Mouse (Mus musculus): ENCODE measurements around the gene Rpl35. TPM values are rescaled to one million over a fixed set of nuclear protein-coding genes. Genes with fewer than 3 reads are reported as not detected.

Gene Rpl35
- polyA plus RNA-seq, 1 experiment, result 194 TPM

DNA sequence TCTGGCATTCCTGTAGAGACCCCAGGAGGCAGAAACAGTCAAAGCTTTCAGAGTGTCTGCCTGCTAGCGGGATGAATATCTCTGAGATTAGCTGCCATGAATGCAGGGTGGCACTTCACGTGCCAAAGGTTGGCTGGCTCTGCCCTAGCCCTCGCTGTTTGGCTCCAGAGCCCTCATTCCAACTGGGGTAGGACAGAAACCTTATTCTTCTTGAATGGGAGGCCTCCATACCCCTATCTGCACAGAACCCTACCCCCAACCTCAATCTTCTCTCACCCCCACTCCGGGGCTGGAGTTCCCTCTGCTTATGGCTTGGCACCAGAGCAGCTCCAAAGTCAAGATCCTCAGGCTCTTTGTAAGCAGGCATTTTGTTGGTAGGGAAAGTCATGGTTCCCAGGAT, 27.6 kb downstream of the Rpl35 start:
- Histone ChIP-seq H3K4me3 (ENCODE audit: insufficient read depth, low read length) (no peak overlapping the region), H3K27ac (ENCODE audit: insufficient read depth, low read depth, low read length) (no peak overlapping the region), H3K4me1 (ENCODE audit: control insufficient read depth, insufficient read depth, low read length) (peaks cover 15% of the 10 kb centered on the region)
- TF ChIP-seq POLR2A (IDR thresholded peaks at IDR 0.05; ENCODE audit: borderline replicate concordance, low read depth, low read length), result no peak
- no peak for TF ChIP-seq CTCF (IDR thresholded peaks at IDR 0.05; ENCODE audit: low read depth, low read length)

- TF ChIP-seq CTCF (IDR thresholded peaks at IDR 0.05; ENCODE audit: low read depth, low read length) (no peak), POLR2A (IDR thresholded peaks at IDR 0.05; ENCODE audit: borderline replicate concordance, low read depth, low read length) (no peak)
- Histone ChIP-seq H3K4me1 (ENCODE audit: control insufficient read depth, insufficient read depth, low read length) (peaks cover 15% of the 10 kb centered on the region), H3K4me3 (ENCODE audit: insufficient read depth, low read length) (no peak overlapping the region), H3K27ac (ENCODE audit: insufficient read depth, low read depth, low read length) (no peak overlapping the region)
These were observed 29.3 kb downstream of the Rpl35 start for GRCm38 (mm10) chr2:38975941-38976805.

GRCm38 (mm10) chr2:38975181-38975580, 30.2 kb downstream of the Rpl35 start:
- Histone ChIP-seq H3K4me1 (ENCODE audit: control insufficient read depth, insufficient read depth, low read length) (peaks cover 12% of the 10 kb centered on the region), H3K4me3 (ENCODE audit: insufficient read depth, low read length) (no peak overlapping the region), H3K27ac (ENCODE audit: insufficient read depth, low read depth, low read length) (no peak overlapping the region)
- TF ChIP-seq CTCF (IDR thresholded peaks at IDR 0.05; ENCODE audit: low read depth, low read length) (no peak), POLR2A (IDR thresholded peaks at IDR 0.05; ENCODE audit: borderline replicate concordance, low read depth, low read length) (no peak)

GRCm38 (mm10) chr2:38974171-38974570, 31.3 kb downstream of the Rpl35 start:
- TF ChIP-seq POLR2A (IDR thresholded peaks at IDR 0.05; ENCODE audit: borderline replicate concordance, low read depth, low read length) (no peak), CTCF (IDR thresholded peaks at IDR 0.05; ENCODE audit: low read depth, low read length) (no peak)
- Histone ChIP-seq H3K4me3 (ENCODE audit: insufficient read depth, low read length) (no peak overlapping the region), H3K4me1 (ENCODE audit: control insufficient read depth, insufficient read depth, low read length) (peaks cover 12% of the 10 kb centered on the region), H3K27ac (ENCODE audit: insufficient read depth, low read depth, low read length) (no peak overlapping the region)

- H3K4me1 ChIP-seq (ENCODE audit: control insufficient read depth, insufficient read depth, low read length), result peaks cover 12% of the 10 kb centered on the region
- H3K4me3 ChIP-seq (ENCODE audit: insufficient read depth, low read length), result no peak overlapping the region
- no peak overlapping the region for H3K27ac ChIP-seq (ENCODE audit: insufficient read depth, low read depth, low read length)
- TF ChIP-seq CTCF (IDR thresholded peaks at IDR 0.05; ENCODE audit: low read depth, low read length), result no peak
- no peak for TF ChIP-seq POLR2A (IDR thresholded peaks at IDR 0.05; ENCODE audit: borderline replicate concordance, low read depth, low read length)
These were observed 31.7 kb downstream of the Rpl35 start for GRCm38 (mm10) chr2:38973701-38974100.

DNA sequence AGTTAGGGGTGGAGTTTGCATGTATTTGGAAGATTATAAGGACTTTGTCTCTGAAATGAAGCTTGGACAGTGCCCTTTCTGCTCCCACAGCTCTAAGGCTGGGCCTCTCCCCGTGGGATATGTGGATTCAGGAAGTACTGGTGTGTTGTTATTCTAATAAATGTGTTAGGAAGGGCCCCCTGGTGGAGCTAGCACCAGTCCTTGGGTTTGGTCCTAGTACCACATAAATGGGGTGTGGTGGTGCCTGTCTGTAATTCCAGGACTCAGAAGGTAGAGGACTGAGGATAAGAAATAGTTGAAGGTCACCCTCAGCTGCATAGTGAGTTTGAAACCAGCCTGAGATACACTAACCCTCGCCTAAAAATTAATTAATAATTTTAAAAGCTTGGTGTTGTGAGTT, 32.2 kb downstream of the Rpl35 start:
- H3K4me3 ChIP-seq (ENCODE audit: insufficient read depth, low read length), result no peak overlapping the region
- TF ChIP-seq POLR2A (IDR thresholded peaks at IDR 0.05; ENCODE audit: borderline replicate concordance, low read depth, low read length), result no peak
- no peak for TF ChIP-seq CTCF (IDR thresholded peaks at IDR 0.05; ENCODE audit: low read depth, low read length)
- H3K27ac ChIP-seq (ENCODE audit: insufficient read depth, low read depth, low read length), result no peak overlapping the region
- H3K4me1 ChIP-seq (ENCODE audit: control insufficient read depth, insufficient read depth, low read length), result peaks cover 12% of the 10 kb centered on the region

DNA sequence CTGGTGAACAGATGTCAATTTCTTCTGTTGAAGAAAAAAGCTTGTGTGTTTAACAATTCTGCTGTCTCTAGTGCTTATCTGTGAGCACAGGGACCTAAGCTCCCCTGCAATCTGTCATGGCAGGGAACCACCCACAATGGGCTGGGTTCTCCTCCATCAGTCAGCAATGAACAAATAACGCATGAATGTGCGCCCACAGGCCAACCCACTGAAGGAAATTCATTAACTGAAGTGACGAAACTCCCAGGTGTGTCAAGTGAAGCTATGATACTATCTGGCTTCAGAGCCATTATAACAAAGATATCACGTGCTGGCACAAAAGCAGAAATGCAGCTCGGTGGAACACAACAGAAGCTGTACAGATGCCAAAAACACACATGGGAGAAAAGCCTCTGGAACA, 35.4 kb downstream of the Rpl35 start:
- Histone ChIP-seq H3K4me1 (ENCODE audit: control insufficient read depth, insufficient read depth, low read length) (peaks cover 12% of the 10 kb centered on the region), H3K27ac (ENCODE audit: insufficient read depth, low read depth, low read length) (no peak overlapping the region), H3K4me3 (ENCODE audit: insufficient read depth, low read length) (no peak overlapping the region)
- TF ChIP-seq CTCF (IDR thresholded peaks at IDR 0.05; ENCODE audit: low read depth, low read length) (no peak), POLR2A (IDR thresholded peaks at IDR 0.05; ENCODE audit: borderline replicate concordance, low read depth, low read length) (no peak)

GRCm38 (mm10) chr2:38969650-38970049, 35.8 kb downstream of the Rpl35 start:
- TF ChIP-seq CTCF (IDR thresholded peaks at IDR 0.05; ENCODE audit: low read depth, low read length) (no peak), POLR2A (IDR thresholded peaks at IDR 0.05; ENCODE audit: borderline replicate concordance, low read depth, low read length) (no peak)
- Histone ChIP-seq H3K27ac (ENCODE audit: insufficient read depth, low read depth, low read length) (no peak overlapping the region), H3K4me1 (ENCODE audit: control insufficient read depth, insufficient read depth, low read length) (peaks cover 12% of the 10 kb centered on the region), H3K4me3 (ENCODE audit: insufficient read depth, low read length) (no peak overlapping the region)

GRCm38 (mm10) chr2:38964198-38964597, 41.2 kb downstream of the Rpl35 start:
- no peak overlapping the region for H3K27ac ChIP-seq (ENCODE audit: insufficient read depth, low read depth, low read length)
- TF ChIP-seq CTCF (IDR thresholded peaks at IDR 0.05; ENCODE audit: low read depth, low read length) (no peak), POLR2A (IDR thresholded peaks at IDR 0.05; ENCODE audit: borderline replicate concordance, low read depth, low read length) (no peak)
- H3K4me3 ChIP-seq (ENCODE audit: insufficient read depth, low read length), result no peak overlapping the region
- no peaks in the 10 kb centered on the region for H3K4me1 ChIP-seq (ENCODE audit: control insufficient read depth, insufficient read depth, low read length)

DNA sequence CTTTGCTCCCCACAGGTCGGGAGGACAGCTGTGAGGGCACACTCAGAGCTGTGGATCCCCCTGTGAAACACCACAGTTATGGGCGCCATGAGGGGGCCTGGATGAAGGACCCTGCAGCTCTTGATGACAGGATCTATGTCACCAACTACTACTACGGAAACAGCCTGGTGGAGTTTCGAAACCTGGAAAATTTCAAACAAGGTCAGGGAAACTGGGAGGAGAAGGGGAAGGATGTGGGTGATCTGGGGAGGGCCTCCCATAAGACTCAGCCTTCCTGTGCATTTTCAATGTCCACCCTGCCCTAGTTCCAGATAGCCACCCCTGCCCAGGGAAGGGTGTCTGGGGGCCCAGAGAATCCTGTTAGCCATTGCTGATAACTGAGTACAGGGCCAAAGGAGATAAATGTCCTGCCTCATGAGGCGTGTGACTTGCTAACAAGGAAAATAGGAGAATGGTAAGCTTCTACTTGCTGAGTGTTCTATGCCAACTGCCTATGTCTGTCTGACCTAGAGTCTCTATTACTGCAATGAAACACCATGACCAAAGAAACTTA, 47.7 kb downstream of the Rpl35 start:
- Histone ChIP-seq H3K4me1 (ENCODE audit: control insufficient read depth, insufficient read depth, low read length) (peaks cover 30% of the 10 kb centered on the region), H3K27ac (ENCODE audit: insufficient read depth, low read depth, low read length) (peak overlapping the region; percentile 32; the same call in 1 of the 2 replicates), H3K4me3 (ENCODE audit: insufficient read depth, low read length) (no peak overlapping the region)
- TF ChIP-seq CTCF (IDR thresholded peaks at IDR 0.05; ENCODE audit: low read depth, low read length), result no peak
- TF ChIP-seq POLR2A (IDR thresholded peaks at IDR 0.05; ENCODE audit: borderline replicate concordance, low read depth, low read length), result no peak

Data from bone marrow macrophage, adult 2 months (primary cell).